Mouse (Mus musculus) liver, embryonic 18 days (tissue): Measurements from ENCODE around the gene Pgk1. TPM values are rescaled to one million over a fixed set of nuclear protein-coding genes. Genes with fewer than 3 reads are reported as not detected.

ENCODE experiments used
- polyA plus RNA-seq: library from polyadenylated mRNA; depleted of rRNA; stranded (reverse); fragments of >200 nt; gene quantifications from 2 replicates; pipeline ENCODE4 v1.2.3, GENCODE M21; 2012; rRNA removed

Gene Pgk1
- 339 and 347 TPM in 2 replicates for polyA plus RNA-seq

GRCm38 (mm10) chrX:106186713-106187649, at the start of gene Pgk1:
Gene Pgk1, plus strand, starts transcription at chrX:106187100.

GRCm38 (mm10) chrX:106142936-106143335, 44.0 kb upstream of the Pgk1 start, which contains the start of gene Tlr13:
Gene Tlr13, plus strand, starts transcription at chrX:106143204.

GRCm38 (mm10) chrX:106221058-106221457, 34.2 kb downstream of the Pgk1 start, which contains the start of gene Taf9b:
Gene Taf9b, minus strand, starts transcription at chrX:106221158.

Other genes with a start within 250 kb of the Pgk1 start
- gene Magt1, start 175.2 kb upstream of the Pgk1 start, polyA plus RNA-seq = 12.8 and 15.3 TPM in 2 replicates
- 380 and 393 TPM in 2 replicates for gene Cox7b, start 171.4 kb upstream of the Pgk1 start, polyA plus RNA-seq
- gene Atp7a, start 159.8 kb upstream of the Pgk1 start, polyA plus RNA-seq = 5.2 and 7.2 TPM in 2 replicates
- 1.6 and 1.7 TPM in 2 replicates for gene Tlr13, start 43.9 kb upstream of the Pgk1 start, polyA plus RNA-seq
- gene Taf9b, start 34.1 kb downstream of the Pgk1 start, polyA plus RNA-seq = 1.8 TPM in 2 replicates
- not detected in 2 replicates for gene Fnd3c2, start 68.3 kb downstream of the Pgk1 start, polyA plus RNA-seq